Mouse (Mus musculus) spleen, adult 2 months (tissue): ENCODE results near the gene Ttc1.

Experiments used
- CTCF ChIP-seq: fragments of 200-500 bp; IDR thresholded peaks from 2 replicates; pipeline ENCODE4 v1.5.1; 2011; ENCODE audit warnings: mild to moderate bottlenecking, inconsistent platforms; ENCODE audit not compliant: insufficient read depth, insufficient read length, insufficient replicate concordance; ENCODE audit errors: extremely low read depth
- POLR2A ChIP-seq: fragments of 200-500 bp; IDR thresholded peaks from 2 replicates; pipeline ENCODE4 v1.6.1; 2011; ENCODE audit warnings: low read depth, low read length, inconsistent platforms

GRCm38 (mm10) chr11:43682415-43683217, 65.2 kb downstream of the Ttc1 start:
- TF ChIP-seq CTCF = no peak
- TF ChIP-seq POLR2A = no peak
